Comparison of ENCODE assay signal across 8 mouse cellular contexts in the genomic region with DNA sequence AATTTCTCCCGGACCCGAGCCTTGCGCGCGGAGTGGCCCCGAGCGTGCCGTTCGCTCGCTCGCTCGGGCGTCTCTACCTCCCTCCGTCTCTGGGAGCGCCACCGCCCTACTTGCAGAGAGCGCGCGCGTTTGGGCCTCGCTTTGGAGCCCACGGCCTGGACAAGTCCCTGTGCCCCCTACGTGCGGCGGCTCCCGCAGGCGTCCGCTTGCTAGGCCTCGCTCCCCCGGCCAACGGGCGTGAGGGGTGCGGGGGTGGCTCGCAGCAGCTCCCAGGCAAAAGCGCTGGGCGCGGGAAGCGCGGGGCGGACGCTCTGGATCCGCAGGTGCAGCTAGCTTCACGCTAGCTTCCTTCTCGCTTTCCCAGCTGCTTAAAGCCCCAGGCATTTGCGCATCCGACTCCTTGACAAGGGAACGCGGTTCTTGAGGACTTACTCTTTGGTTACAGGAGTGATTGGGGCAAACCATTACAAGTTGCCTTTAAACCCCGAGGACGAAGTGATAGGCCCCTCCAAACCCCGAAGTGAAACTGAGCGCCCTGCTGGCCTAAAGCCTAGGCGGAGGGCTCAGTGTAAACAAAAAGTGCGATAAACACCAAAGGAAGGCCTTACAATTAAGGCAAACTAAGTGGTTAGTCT.
DNase-seq lines count a peak whose midpoint lies in the region; ATAC-seq and TF ChIP-seq lines count a peak whose summit lies in the region.

No protein-coding gene starts in this region.

- H3K4me2 ChIP-seq in embryonic facial prominence, embryonic 15.5 days (replicated peaks): peak overlapping the region; percentile 97
- H3K4me2 ChIP-seq in heart, embryonic 14.5 days (ENCODE audit: low read length): peak overlapping the region; percentile 94
- H3K4me2 ChIP-seq in liver, embryonic 14.5 days (ENCODE audit: low read depth): peak overlapping the region; percentile 99
- peak overlapping the region; percentile 97 for H3K4me2 ChIP-seq in neural tube, embryonic 12.5 days (replicated peaks)

- peak; percentile 37 to 49 for DNase-seq in adrenal gland, postnatal 4 days (ENCODE audit: low spot score in 2 of 2)
- DNase-seq in kidney, postnatal 25 days: peak; percentile 73 to 87
- DNase-seq in liver, embryonic 14.5 days (ENCODE audit: low read depth in 3 of 3, low spot score in 3 of 3): peak; percentile 53 to 66 (median 57)
- DNase-seq in testis, postnatal 10 days (ENCODE audit: low spot score): peak; percentile 80

- H3K9ac ChIP-seq in embryonic facial prominence, embryonic 15.5 days: peak overlapping the region; percentile 85
- H3K9ac ChIP-seq in heart, embryonic 14.5 days (ENCODE audit: low read length): peak overlapping the region; percentile 95
- peak overlapping the region; percentile 99 for H3K9ac ChIP-seq in liver, embryonic 14.5 days (replicated peaks)
- peak overlapping the region; percentile 76 for H3K9ac ChIP-seq in neural tube, embryonic 12.5 days

- H3K36me3 ChIP-seq in embryonic facial prominence, embryonic 15.5 days: no peaks in the 10 kb centered on the region
- 0 out of 2 replicates have a peak, but pooled peaks cover 7% of the 10 kb centered on the region for H3K36me3 ChIP-seq in heart, embryonic 14.5 days (ENCODE audit: control insufficient read depth, insufficient read depth, low read length)
- H3K36me3 ChIP-seq in liver, embryonic 14.5 days (replicated peaks; ENCODE audit: control insufficient read depth, insufficient read depth, low read depth): no peaks in the 10 kb centered on the region
- H3K36me3 ChIP-seq in neural tube, embryonic 12.5 days: no peaks in the 10 kb centered on the region

- H3K4me1 ChIP-seq in embryonic facial prominence, embryonic 15.5 days: peaks cover 52% of the 10 kb centered on the region
- peaks cover 18 to 38% of the 10 kb centered on the region in 2 experiments; a peak in 3 of 4 replicates for H3K4me1 ChIP-seq in heart, embryonic 14.5 days (ENCODE audit: control insufficient read depth in 2 of 2, insufficient read depth in 2 of 2, low read length in 2 of 2)
- peaks cover 16 to 25% of the 10 kb centered on the region in 2 experiments for H3K4me1 ChIP-seq in liver, embryonic 14.5 days (replicated peaks; ENCODE audit: control insufficient read depth in 2 of 2, insufficient read depth in 2 of 2, low read length in 1 of 2)
- H3K4me1 ChIP-seq in neural tube, embryonic 12.5 days: peaks cover 38% of the 10 kb centered on the region

- WGBS in embryonic facial prominence, embryonic 15.5 days: 1% methylated on average over 54 of the region's 54 CpGs
- WGBS in heart, embryonic 14.5 days: under 1% methylated on average over 52 of the region's 54 CpGs
- WGBS in liver, embryonic 14.5 days (ENCODE audit: insufficient replicate concordance): under 1% methylated on average over 54 of the region's 54 CpGs
- WGBS in neural tube, embryonic 12.5 days: under 1% methylated on average over 54 of the region's 54 CpGs

- peak; percentile 28 for ATAC-seq in CD4-positive, CD25-positive, alpha-beta regulatory T cell, adult 4 months
- peak; percentile 44 for ATAC-seq in embryonic facial prominence, embryonic 15.5 days (ENCODE audit: insufficient number of reproducible peaks, low FRiP score, low TSS enrichment, low read depth)
- peak; percentile 55 for ATAC-seq in heart, embryonic 14.5 days (ENCODE audit: insufficient number of reproducible peaks, insufficient read depth, low FRiP score, low read depth)
- peak; percentile 67 for ATAC-seq in liver, embryonic 14.5 days (ENCODE audit: insufficient read depth)
- peak; percentile 42 for ATAC-seq in neural tube, embryonic 12.5 days (ENCODE audit: low FRiP score, low read depth)

- peak overlapping the region; percentile 93 for H3K27ac ChIP-seq in embryonic facial prominence, embryonic 15.5 days (replicated peaks)
- peak overlapping the region; percentile 89 to 99 for H3K27ac ChIP-seq in heart, embryonic 14.5 days (replicated peaks in 1 of 2; ENCODE audit: control insufficient read depth in 1 of 2, insufficient read depth in 1 of 2, low read depth in 2 of 2, low read length in 2 of 2)
- H3K27ac ChIP-seq in liver, embryonic 14.5 days: peak overlapping the region; percentile 94
- H3K27ac ChIP-seq in neural tube, embryonic 12.5 days: peak overlapping the region; percentile 53

- 0 out of 2 replicates have a peak, but pooled peaks have one; percentile 15 for TF ChIP-seq EP300 in liver, embryonic 14.5 days (IDR thresholded peaks at IDR 0.05; ENCODE audit: low read depth)

- H3K9me3 ChIP-seq in embryonic facial prominence, embryonic 15.5 days (replicated peaks): no peaks in the 10 kb centered on the region
- H3K9me3 ChIP-seq in heart, embryonic 14.5 days (ENCODE audit: control insufficient read depth, low read length): no peaks in the 10 kb centered on the region
- H3K9me3 ChIP-seq in liver, embryonic 14.5 days (ENCODE audit: control insufficient read depth, low read length): no peaks in the 10 kb centered on the region
- no peaks in the 10 kb centered on the region for H3K9me3 ChIP-seq in neural tube, embryonic 12.5 days

- peak overlapping the region; percentile 65 for H3K4me3 ChIP-seq in embryonic facial prominence, embryonic 15.5 days (replicated peaks)
- peak overlapping the region; percentile 89 to 94 for H3K4me3 ChIP-seq in heart, embryonic 14.5 days (ENCODE audit: control insufficient read depth in 1 of 2, insufficient read depth in 1 of 2, low read depth in 1 of 2, low read length in 2 of 2)
- peak overlapping the region; percentile 81 to 95 for H3K4me3 ChIP-seq in liver, embryonic 14.5 days (ENCODE audit: insufficient read depth in 1 of 2, low read depth in 2 of 2, low read length in 2 of 2)
- H3K4me3 ChIP-seq in neural tube, embryonic 12.5 days: peak overlapping the region; percentile 67

- 0 out of 2 replicates have a peak, but pooled peaks have one; percentile 34 for TF ChIP-seq CTCF in liver, embryonic 14.5 days (IDR thresholded peaks at IDR 0.05; ENCODE audit: low read depth)

- H3K27me3 ChIP-seq in embryonic facial prominence, embryonic 15.5 days: peaks cover 20% of the 10 kb centered on the region; the same call in 1 of the 2 replicates
- peaks cover 7% of the 10 kb centered on the region for H3K27me3 ChIP-seq in heart, embryonic 14.5 days (ENCODE audit: control insufficient read depth, insufficient read depth, low read length)
- H3K27me3 ChIP-seq in liver, embryonic 14.5 days (ENCODE audit: control insufficient read depth, insufficient read depth, low read length): peaks cover 42% of the 10 kb centered on the region
- peaks cover 48% of the 10 kb centered on the region for H3K27me3 ChIP-seq in neural tube, embryonic 12.5 days (replicated peaks)

Comparison
In these comparisons a context has a peak if more than half of its experiments do, and no peak if none do; other contexts are left out.
1. Peak in every context shown above with its lines: DNase-seq, ATAC-seq, H3K4me3 ChIP-seq and H3K27ac ChIP-seq.